Mouse (Mus musculus): ENCODE data around the gene Kat6b. TPM values are rescaled to one million over a fixed set of nuclear protein-coding genes. Genes with fewer than 3 reads are reported as not detected.
A peak's percentile ranks its signal among the peaks of the same experiment; 100 is the strongest.
"Not testable (repeated sequence)": the region's sequence is repeated elsewhere in the genome, so short reads cannot be mapped to it uniquely, and the experiment has no call there.

Gene Kat6b
- total and polyA plus RNA-seq, 2 experiments from 2014 or later = 15.2 to 23.1 TPM

DNA sequence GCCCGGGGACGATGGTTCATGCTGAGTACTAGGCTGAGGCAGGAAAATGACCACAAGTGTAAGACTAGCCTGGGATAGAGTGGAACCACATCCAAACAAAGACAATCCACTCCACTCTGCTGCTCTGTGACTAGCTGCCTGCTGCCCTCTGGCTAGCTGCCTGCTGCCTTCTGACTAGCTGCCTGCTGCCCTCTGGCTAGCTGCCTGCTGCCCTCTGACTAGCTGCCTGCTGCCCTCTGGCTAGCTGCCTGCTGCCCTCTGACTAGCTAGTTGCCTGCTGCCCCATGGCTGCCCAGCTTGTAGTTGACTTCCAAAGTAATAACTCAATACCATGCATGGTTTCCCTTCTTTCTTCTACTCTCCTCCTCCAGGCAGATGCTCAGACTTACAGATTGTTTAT lies 4.1 kb upstream of the Kat6b start:
- no peak overlapping the region for H3K4me3 ChIP-seq (ENCODE audit: low read depth, low read length)

DNA sequence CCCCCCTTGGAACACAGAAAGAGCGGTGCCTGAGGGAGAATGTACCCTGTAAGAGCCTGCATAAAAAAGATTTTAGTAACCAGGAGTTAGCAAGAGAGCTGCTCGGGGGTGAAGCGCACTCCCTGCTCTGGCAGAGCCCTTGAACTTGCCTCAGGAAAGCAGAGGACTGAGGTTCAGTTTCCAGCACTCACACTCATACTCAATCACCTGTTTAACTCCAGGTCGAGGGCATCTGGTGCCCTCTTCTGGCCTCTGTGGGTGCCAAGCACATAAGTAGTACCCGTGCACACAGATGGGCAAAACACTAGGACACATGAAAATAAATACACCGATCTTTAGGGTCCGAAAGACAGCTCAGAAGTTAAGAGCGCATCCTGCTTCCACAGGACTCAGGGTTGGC lies 1.7 kb upstream of the Kat6b start:
- DNase-seq (ENCODE audit: low spot score) = no peak
- TF ChIP-seq CTCF (IDR thresholded peaks at IDR 0.05) = no peak
- Histone ChIP-seq H3K4me1 (ENCODE audit: insufficient read depth, low read length) (no peaks in the 10 kb centered on the region), H3K4me3 (ENCODE audit: low read depth, low read length) (no peak overlapping the region), H3K4me2 (ENCODE audit: low read depth, low read length, poor library complexity, severe bottlenecking) (no peak overlapping the region), H3K27me3 (ENCODE audit: insufficient read depth, low read length) (no peaks in the 10 kb centered on the region), H3K9me3 (ENCODE audit: low read length) (no peaks in the 10 kb centered on the region), H3K9ac (replicated peaks; ENCODE audit: low read length, poor library complexity, severe bottlenecking) (no peak overlapping the region), H3K36me3 (ENCODE audit: insufficient read depth, low read length) (no peaks in the 10 kb centered on the region), H3K27ac (ENCODE audit: low read depth, low read length) (no peak overlapping the region)
- no peak for ATAC-seq (ENCODE audit: low FRiP score)
- WGBS = 93% methylated on average over 8 of the region's 8 CpGs

More for the DNA sequence above, 4.1 kb upstream of the Kat6b start:
- no peak overlapping the region for H3K4me2 ChIP-seq (ENCODE audit: low read depth, low read length, poor library complexity, severe bottlenecking)
- no peak for ATAC-seq (ENCODE audit: low FRiP score)
- H3K4me1 ChIP-seq (ENCODE audit: insufficient read depth, low read length) = no peaks in the 10 kb centered on the region
- H3K9ac ChIP-seq (replicated peaks; ENCODE audit: low read length, poor library complexity, severe bottlenecking) = no peak overlapping the region
- WGBS = 85% methylated on average over 2 of the region's 2 CpGs
- H3K36me3 ChIP-seq (ENCODE audit: insufficient read depth, low read length) = no peaks in the 10 kb centered on the region
- no peak overlapping the region for H3K27ac ChIP-seq (ENCODE audit: low read depth, low read length)
- TF ChIP-seq CTCF (IDR thresholded peaks at IDR 0.05) = no peak
- no peaks in the 10 kb centered on the region for H3K9me3 ChIP-seq (ENCODE audit: low read length)
- no peaks in the 10 kb centered on the region for H3K27me3 ChIP-seq (ENCODE audit: insufficient read depth, low read length)
- DNase-seq (ENCODE audit: low spot score) = no peak

DNA sequence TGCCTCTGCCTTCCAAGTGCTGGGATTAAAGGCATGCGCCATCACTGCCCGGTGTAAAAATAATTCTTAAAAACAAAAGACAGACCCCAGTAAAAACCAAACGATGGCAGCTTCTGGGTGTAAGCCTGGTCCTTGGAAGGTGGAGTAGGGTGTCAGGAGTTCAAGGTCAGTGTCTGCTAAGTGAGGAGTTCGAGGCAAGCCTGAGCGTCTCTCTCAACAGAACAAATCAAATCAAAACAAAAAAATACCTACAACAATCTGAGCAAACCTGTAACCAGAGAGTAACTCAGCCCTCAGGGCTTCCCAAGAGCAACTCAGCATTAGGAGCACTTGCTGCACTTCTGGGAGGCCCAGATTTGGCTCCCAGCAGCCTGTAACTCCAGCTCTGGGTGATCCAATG lies 1.0 kb upstream of the Kat6b start:
- 92% methylated on average over 5 of the region's 5 CpGs for WGBS
- H3K27me3 ChIP-seq (ENCODE audit: insufficient read depth, low read length) = no peaks in the 10 kb centered on the region
- ATAC-seq (ENCODE audit: low FRiP score) (no peak), DNase-seq (ENCODE audit: low spot score) (no peak)
- no peak overlapping the region for H3K4me2 ChIP-seq (ENCODE audit: low read depth, low read length, poor library complexity, severe bottlenecking)
- no peak overlapping the region for H3K4me3 ChIP-seq (ENCODE audit: low read depth, low read length)
- H3K9me3 ChIP-seq (ENCODE audit: low read length) = no peaks in the 10 kb centered on the region
- TF ChIP-seq CTCF (IDR thresholded peaks at IDR 0.05) = no peak
- no peak overlapping the region for H3K27ac ChIP-seq (ENCODE audit: low read depth, low read length)
- no peaks in the 10 kb centered on the region for H3K4me1 ChIP-seq (ENCODE audit: insufficient read depth, low read length)
- H3K36me3 ChIP-seq (ENCODE audit: insufficient read depth, low read length) = no peaks in the 10 kb centered on the region
- no peak overlapping the region for H3K9ac ChIP-seq (replicated peaks; ENCODE audit: low read length, poor library complexity, severe bottlenecking)

DNA sequence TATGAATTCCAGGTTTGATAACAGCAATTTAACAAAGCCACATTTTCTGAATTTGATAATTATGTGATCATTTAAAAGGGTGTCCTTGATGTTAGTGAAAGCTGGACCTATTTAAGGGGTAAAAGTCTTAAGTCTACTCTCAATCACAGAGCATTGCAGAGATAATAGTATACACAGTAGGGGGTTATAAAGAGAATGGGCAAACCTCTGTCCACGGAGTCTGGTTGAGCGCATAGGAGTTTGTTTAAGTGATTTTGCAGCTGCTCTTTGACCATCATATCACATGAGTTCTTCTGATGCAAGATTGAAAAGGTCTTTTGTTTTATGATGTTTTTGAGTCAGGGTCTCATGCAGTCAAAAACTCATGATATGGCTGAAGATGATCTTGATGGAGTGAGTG lies 3.0 kb downstream of the Kat6b start:
- H3K27me3 ChIP-seq (ENCODE audit: insufficient read depth, low read length) = no peaks in the 10 kb centered on the region
- ATAC-seq (ENCODE audit: low FRiP score) (no peak), DNase-seq (ENCODE audit: low spot score) (no peak)
- no peak overlapping the region for H3K4me2 ChIP-seq (ENCODE audit: low read depth, low read length, poor library complexity, severe bottlenecking)
- H3K4me3 ChIP-seq (ENCODE audit: low read depth, low read length) = no peak overlapping the region
- H3K9ac ChIP-seq (replicated peaks; ENCODE audit: low read length, poor library complexity, severe bottlenecking) = no peak overlapping the region
- no peaks in the 10 kb centered on the region for H3K9me3 ChIP-seq (ENCODE audit: low read length)
- WGBS = 68% methylated on average over 2 of the region's 2 CpGs
- H3K4me1 ChIP-seq (ENCODE audit: insufficient read depth, low read length) = no peaks in the 10 kb centered on the region
- TF ChIP-seq CTCF (IDR thresholded peaks at IDR 0.05) = no peak
- H3K27ac ChIP-seq (ENCODE audit: low read depth, low read length) = no peak overlapping the region
- H3K36me3 ChIP-seq (ENCODE audit: insufficient read depth, low read length) = no peaks in the 10 kb centered on the region

DNA sequence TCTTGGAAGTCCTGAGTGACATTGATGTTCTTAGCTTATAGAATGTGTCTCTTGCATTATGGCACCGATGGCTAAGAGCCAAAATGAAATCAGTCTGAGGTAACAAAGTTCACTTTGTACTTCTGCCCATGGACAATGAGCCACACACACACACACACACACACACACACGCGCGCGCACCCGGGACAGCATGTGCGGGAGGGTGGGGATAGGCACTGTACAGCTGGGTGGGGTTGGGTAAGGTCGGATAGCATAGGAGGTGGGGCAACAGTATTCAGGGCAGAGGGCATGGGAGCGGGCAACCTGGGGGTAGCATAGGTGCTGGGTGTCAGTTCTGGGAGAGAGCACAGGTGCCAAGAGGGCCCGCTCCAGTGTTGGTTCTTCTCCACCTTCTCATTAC lies 3.5 kb downstream of the Kat6b start:
- Histone ChIP-seq H3K4me2 (ENCODE audit: low read depth, low read length, poor library complexity, severe bottlenecking) (no peak overlapping the region), H3K9me3 (ENCODE audit: low read length) (no peaks in the 10 kb centered on the region), H3K4me1 (ENCODE audit: insufficient read depth, low read length) (no peaks in the 10 kb centered on the region), H3K27ac (ENCODE audit: low read depth, low read length) (no peak overlapping the region), H3K9ac (replicated peaks; ENCODE audit: low read length, poor library complexity, severe bottlenecking) (no peak overlapping the region), H3K4me3 (ENCODE audit: low read depth, low read length) (no peak overlapping the region), H3K36me3 (ENCODE audit: insufficient read depth, low read length) (no peaks in the 10 kb centered on the region), H3K27me3 (ENCODE audit: insufficient read depth, low read length) (no peaks in the 10 kb centered on the region)
- no peak for DNase-seq (ENCODE audit: low spot score)
- WGBS = 93% methylated on average over 10 of the region's 10 CpGs
- no peak for ATAC-seq (ENCODE audit: low FRiP score)
- no peak for TF ChIP-seq CTCF (IDR thresholded peaks at IDR 0.05)

DNA sequence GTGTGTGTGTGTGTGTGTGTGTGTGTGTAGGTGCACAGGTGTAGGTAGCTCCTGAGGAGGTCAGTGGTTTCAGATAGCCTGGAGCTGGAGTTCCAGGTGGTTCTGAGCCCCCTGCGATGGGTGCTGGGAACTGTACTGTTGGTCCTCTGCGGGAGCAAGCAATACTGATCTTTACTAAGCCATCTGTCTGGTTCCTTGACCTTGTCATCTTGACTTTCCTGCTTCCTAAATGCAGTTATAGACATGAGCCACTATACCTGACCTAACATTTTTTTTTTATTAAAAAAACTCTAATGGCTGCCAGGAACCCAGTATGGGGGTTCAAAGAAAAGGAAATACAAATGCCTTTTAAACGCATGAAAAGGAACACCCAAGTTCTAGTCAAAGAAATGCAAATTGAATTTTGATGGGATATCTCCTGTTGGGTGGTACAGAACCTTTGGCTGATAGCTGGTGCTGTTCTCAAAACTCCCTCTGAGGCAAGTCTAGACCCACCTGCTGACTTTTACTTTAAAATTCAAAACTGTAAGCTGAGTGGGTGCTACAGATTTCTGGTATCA lies 4.8 kb downstream of the Kat6b start:
- Histone ChIP-seq H3K27me3 (ENCODE audit: insufficient read depth, low read length) (no peaks in the 10 kb centered on the region), H3K4me2 (ENCODE audit: low read depth, low read length, poor library complexity, severe bottlenecking) (no peak overlapping the region), H3K9me3 (ENCODE audit: low read length) (no peaks in the 10 kb centered on the region), H3K4me1 (ENCODE audit: insufficient read depth, low read length) (no peaks in the 10 kb centered on the region), H3K9ac (replicated peaks; ENCODE audit: low read length, poor library complexity, severe bottlenecking) (no peak overlapping the region), H3K4me3 (ENCODE audit: low read depth, low read length) (no peak overlapping the region), H3K36me3 (ENCODE audit: insufficient read depth, low read length) (no peaks in the 10 kb centered on the region), H3K27ac (ENCODE audit: low read depth, low read length) (no peak overlapping the region)
- ATAC-seq (ENCODE audit: low FRiP score) = no peak
- TF ChIP-seq CTCF (IDR thresholded peaks at IDR 0.05) = no peak
- DNase-seq (ENCODE audit: low spot score) = no peak
- 96% methylated on average over 3 of the region's 3 CpGs for WGBS

DNA sequence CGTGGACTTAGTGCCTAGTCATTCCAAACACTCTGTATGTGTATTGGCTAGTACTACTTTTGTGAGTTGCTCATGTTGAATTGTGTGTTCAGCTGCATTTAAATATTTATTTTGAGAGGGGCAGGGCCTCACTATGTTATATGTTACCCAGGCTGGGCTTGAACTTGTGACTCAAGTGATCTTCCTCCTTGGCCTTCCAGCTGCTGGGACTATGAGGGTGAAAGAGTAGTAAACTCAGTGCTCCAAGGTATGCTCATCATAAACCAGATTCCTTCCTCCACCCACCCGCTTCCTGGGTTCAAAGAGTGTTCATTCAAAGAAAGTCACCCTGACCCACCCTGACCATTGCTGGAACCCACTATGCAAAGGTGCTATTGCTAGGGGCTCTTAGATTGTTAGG lies 5.9 kb downstream of the Kat6b start:
- not testable (repeated sequence) for H3K4me1 ChIP-seq (ENCODE audit: insufficient read depth, low read length); H3K27ac ChIP-seq (ENCODE audit: low read depth, low read length); H3K36me3 ChIP-seq (ENCODE audit: insufficient read depth, low read length); H3K9me3 ChIP-seq (ENCODE audit: low read length); DNase-seq (ENCODE audit: low spot score); H3K9ac ChIP-seq (replicated peaks; ENCODE audit: low read length, poor library complexity, severe bottlenecking); H3K4me2 ChIP-seq (ENCODE audit: low read depth, low read length, poor library complexity, severe bottlenecking); ATAC-seq (ENCODE audit: low FRiP score); H3K4me3 ChIP-seq (ENCODE audit: low read depth, low read length); H3K27me3 ChIP-seq (ENCODE audit: insufficient read depth, low read length)
- WGBS = 91% methylated on average over 2 of the region's 2 CpGs

DNA sequence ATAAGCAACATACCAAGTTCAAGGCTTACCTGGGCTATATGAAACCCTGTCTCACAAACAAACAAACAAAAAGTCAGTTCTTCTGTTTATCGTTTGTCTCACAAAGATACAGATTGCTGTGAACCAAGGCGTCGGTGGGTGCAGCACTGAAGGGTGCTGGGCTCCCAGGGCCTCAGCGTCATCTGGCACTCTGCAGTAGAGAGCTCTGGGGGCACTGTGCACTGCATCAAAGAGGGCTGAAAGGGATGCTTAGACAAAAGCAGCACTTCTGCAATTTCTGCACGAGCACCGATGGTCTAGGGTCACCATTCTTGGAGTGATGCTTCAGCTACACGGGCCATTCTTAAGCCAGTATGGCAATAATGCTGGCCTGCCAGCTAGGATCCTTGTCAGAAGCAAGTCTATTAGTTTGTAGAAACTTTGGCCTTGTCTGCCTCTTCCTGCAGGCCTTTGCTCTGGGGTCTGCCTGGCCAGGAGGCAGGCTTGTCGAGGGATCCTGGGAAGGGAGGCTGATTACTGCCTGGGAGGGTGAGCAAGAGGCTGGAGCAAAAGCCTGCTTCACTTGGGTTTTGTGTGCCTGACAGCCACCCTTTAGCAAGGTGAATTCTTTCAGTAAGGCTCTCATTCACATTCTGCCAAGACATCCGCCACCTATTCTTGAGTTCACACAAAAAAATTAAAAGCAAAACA lies 7.3 kb downstream of the Kat6b start:
- not testable (repeated sequence) for H3K9me3 ChIP-seq (ENCODE audit: low read length); H3K27me3 ChIP-seq (ENCODE audit: insufficient read depth, low read length); H3K4me1 ChIP-seq (ENCODE audit: insufficient read depth, low read length); ATAC-seq (ENCODE audit: low FRiP score); H3K4me2 ChIP-seq (ENCODE audit: low read depth, low read length, poor library complexity, severe bottlenecking); H3K9ac ChIP-seq (replicated peaks; ENCODE audit: low read length, poor library complexity, severe bottlenecking); H3K27ac ChIP-seq (ENCODE audit: low read depth, low read length); H3K36me3 ChIP-seq (ENCODE audit: insufficient read depth, low read length); H3K4me3 ChIP-seq (ENCODE audit: low read depth, low read length)
- DNase-seq (ENCODE audit: low spot score) = peak; percentile 5
- 53% methylated on average over 8 of the region's 9 CpGs for WGBS
